Mouse (Mus musculus): ENCODE data around the gene Dnajb4. TPM values are rescaled to one million over a fixed set of nuclear protein-coding genes. Genes with fewer than 3 reads are reported as not detected.

Dnajb4 gene
- polyA plus RNA-seq, 1 experiment, result 1.4 TPM

GRCm38 (mm10) chr3:152241098-152241497 is 31.0 kb upstream of the Dnajb4 start:
- H3K4me3 ChIP-seq (ENCODE audit: low read depth, low read length), result no peak overlapping the region
- no peaks in the 10 kb centered on the region for H3K27me3 ChIP-seq (ENCODE audit: control insufficient read depth, insufficient read depth, low read length)
- no peak for TF ChIP-seq CTCF (IDR thresholded peaks at IDR 0.05; ENCODE audit: extremely low read depth, insufficient read length, insufficient replicate concordance, low read depth, low read length)
- TF ChIP-seq POLR2A (IDR thresholded peaks at IDR 0.05; ENCODE audit: low read depth, low read length), result no peak
- 42% methylated on average over 3 of the region's 3 CpGs for WGBS
- H3K4me1 ChIP-seq (ENCODE audit: control insufficient read depth, insufficient read depth, insufficient read length, low read length), result peaks cover 7% of the 10 kb centered on the region
- H3K36me3 ChIP-seq (ENCODE audit: control insufficient read depth, insufficient read depth, low read length), result peaks cover 11% of the 10 kb centered on the region
- no peak overlapping the region for H3K27ac ChIP-seq (ENCODE audit: insufficient read depth, low read depth, low read length)

- peaks cover 13% of the 10 kb centered on the region for H3K36me3 ChIP-seq (ENCODE audit: control insufficient read depth, insufficient read depth, low read length)
- WGBS, result 90% methylated on average over 1 of the region's 1 CpGs
- TF ChIP-seq POLR2A (IDR thresholded peaks at IDR 0.05; ENCODE audit: low read depth, low read length), result no peak
- TF ChIP-seq CTCF (IDR thresholded peaks at IDR 0.05; ENCODE audit: extremely low read depth, insufficient read length, insufficient replicate concordance, low read depth, low read length), result no peak
These were observed 29.5 kb upstream of the Dnajb4 start for GRCm38 (mm10) chr3:152239592-152239991.

GRCm38 (mm10) chr3:152238836-152239235 is 28.7 kb upstream of the Dnajb4 start:
- no peak for TF ChIP-seq CTCF (IDR thresholded peaks at IDR 0.05; ENCODE audit: extremely low read depth, insufficient read length, insufficient replicate concordance, low read depth, low read length)
- TF ChIP-seq POLR2A (IDR thresholded peaks at IDR 0.05; ENCODE audit: low read depth, low read length), result no peak
- 7% methylated on average over 2 of the region's 2 CpGs for WGBS

More at GRCm38 (mm10) chr3:152239592-152239991, 29.5 kb upstream of the Dnajb4 start:
- no peak overlapping the region for H3K27ac ChIP-seq (ENCODE audit: insufficient read depth, low read depth, low read length)
- H3K4me1 ChIP-seq (ENCODE audit: control insufficient read depth, insufficient read depth, insufficient read length, low read length), result peaks cover 7% of the 10 kb centered on the region
- H3K4me3 ChIP-seq (ENCODE audit: low read depth, low read length), result no peak overlapping the region
- H3K27me3 ChIP-seq (ENCODE audit: control insufficient read depth, insufficient read depth, low read length), result no peaks in the 10 kb centered on the region

GRCm38 (mm10) chr3:152235805-152236204 is 25.7 kb upstream of the Dnajb4 start:
- no peak for TF ChIP-seq POLR2A (IDR thresholded peaks at IDR 0.05; ENCODE audit: low read depth, low read length)
- TF ChIP-seq CTCF (IDR thresholded peaks at IDR 0.05; ENCODE audit: extremely low read depth, insufficient read length, insufficient replicate concordance, low read depth, low read length), result no peak
- peaks cover 6% of the 10 kb centered on the region for H3K4me1 ChIP-seq (ENCODE audit: control insufficient read depth, insufficient read depth, insufficient read length, low read length)
- H3K27ac ChIP-seq (ENCODE audit: insufficient read depth, low read depth, low read length), result no peak overlapping the region
- H3K4me3 ChIP-seq (ENCODE audit: low read depth, low read length), result no peak overlapping the region
- no peaks in the 10 kb centered on the region for H3K27me3 ChIP-seq (ENCODE audit: control insufficient read depth, insufficient read depth, low read length)
- 97% methylated on average over 1 of the region's 1 CpGs for WGBS
- peaks cover 22% of the 10 kb centered on the region for H3K36me3 ChIP-seq (ENCODE audit: control insufficient read depth, insufficient read depth, low read length)

More at GRCm38 (mm10) chr3:152238836-152239235, 28.7 kb upstream of the Dnajb4 start:
- Histone ChIP-seq H3K36me3 (ENCODE audit: control insufficient read depth, insufficient read depth, low read length) (peaks cover 16% of the 10 kb centered on the region), H3K4me1 (ENCODE audit: control insufficient read depth, insufficient read depth, insufficient read length, low read length) (peaks cover 7% of the 10 kb centered on the region), H3K27ac (ENCODE audit: insufficient read depth, low read depth, low read length) (no peak overlapping the region), H3K4me3 (ENCODE audit: low read depth, low read length) (no peak overlapping the region), H3K27me3 (ENCODE audit: control insufficient read depth, insufficient read depth, low read length) (no peaks in the 10 kb centered on the region)

GRCm38 (mm10) chr3:152235238-152235637 is 25.1 kb upstream of the Dnajb4 start:
- Histone ChIP-seq H3K4me3 (ENCODE audit: low read depth, low read length) (no peak overlapping the region), H3K36me3 (ENCODE audit: control insufficient read depth, insufficient read depth, low read length) (peaks cover 24% of the 10 kb centered on the region)
- TF ChIP-seq CTCF (IDR thresholded peaks at IDR 0.05; ENCODE audit: extremely low read depth, insufficient read length, insufficient replicate concordance, low read depth, low read length), result no peak
- TF ChIP-seq POLR2A (IDR thresholded peaks at IDR 0.05; ENCODE audit: low read depth, low read length), result no peak

GRCm38 (mm10) chr3:152231333-152232100 is 21.4 kb upstream of the Dnajb4 start:
- Histone ChIP-seq H3K27me3 (ENCODE audit: control insufficient read depth, insufficient read depth, low read length) (no peaks in the 10 kb centered on the region), H3K27ac (ENCODE audit: insufficient read depth, low read depth, low read length) (no peak overlapping the region), H3K4me1 (ENCODE audit: control insufficient read depth, insufficient read depth, insufficient read length, low read length) (no peaks in the 10 kb centered on the region), H3K36me3 (ENCODE audit: control insufficient read depth, insufficient read depth, low read length) (peaks cover 34% of the 10 kb centered on the region), H3K4me3 (ENCODE audit: low read depth, low read length) (no peak overlapping the region)
- no peak for TF ChIP-seq CTCF (IDR thresholded peaks at IDR 0.05; ENCODE audit: extremely low read depth, insufficient read length, insufficient replicate concordance, low read depth, low read length)
- no peak for TF ChIP-seq POLR2A (IDR thresholded peaks at IDR 0.05; ENCODE audit: low read depth, low read length)
- WGBS, result 44% methylated on average over 6 of the region's 6 CpGs

More at GRCm38 (mm10) chr3:152235238-152235637, 25.1 kb upstream of the Dnajb4 start:
- no peak overlapping the region for H3K27ac ChIP-seq (ENCODE audit: insufficient read depth, low read depth, low read length)
- peaks cover 3% of the 10 kb centered on the region for H3K4me1 ChIP-seq (ENCODE audit: control insufficient read depth, insufficient read depth, insufficient read length, low read length)
- no peaks in the 10 kb centered on the region for H3K27me3 ChIP-seq (ENCODE audit: control insufficient read depth, insufficient read depth, low read length)
- WGBS, result 89% methylated on average over 1 of the region's 1 CpGs

- H3K4me1 ChIP-seq (ENCODE audit: control insufficient read depth, insufficient read depth, insufficient read length, low read length), result no peaks in the 10 kb centered on the region
- no peak overlapping the region for H3K4me3 ChIP-seq (ENCODE audit: low read depth, low read length)
- H3K27me3 ChIP-seq (ENCODE audit: control insufficient read depth, insufficient read depth, low read length), result no peaks in the 10 kb centered on the region
- no peak for TF ChIP-seq POLR2A (IDR thresholded peaks at IDR 0.05; ENCODE audit: low read depth, low read length)
- no peak for TF ChIP-seq CTCF (IDR thresholded peaks at IDR 0.05; ENCODE audit: extremely low read depth, insufficient read length, insufficient replicate concordance, low read depth, low read length)
- 73% methylated on average over 5 of the region's 5 CpGs for WGBS
- H3K36me3 ChIP-seq (ENCODE audit: control insufficient read depth, insufficient read depth, low read length), result peaks cover 48% of the 10 kb centered on the region
- H3K27ac ChIP-seq (ENCODE audit: insufficient read depth, low read depth, low read length), result no peak overlapping the region
These were observed 19.2 kb upstream of the Dnajb4 start for GRCm38 (mm10) chr3:152229271-152229670.
